Mouse (Mus musculus) limb, embryonic 14.5 days (tissue): ENCODE data around the gene Pabpn1. TPM values are rescaled to one million over a fixed set of nuclear protein-coding genes. Genes with fewer than 3 reads are reported as not detected.

Experiments
- ATAC-seq: fragments of 200-750 bp; cut with Nextera tagmentation; 2 replicates; pipeline ENCODE4 v1.8.0; 2017; ENCODE audit warnings: low read depth, moderate number of reproducible peaks, moderate TSS enrichment; ENCODE audit not compliant: low FRiP score
- DNase-seq: peaks from one replicate; pipeline ENCODE4 v3.0.0-alpha.2; 2015; ENCODE audit warnings: low spot score
- H3K27ac ChIP-seq: fragments of 300-500 bp; sonication (generic); replicated peaks from 2 replicates; pipeline ENCODE4 v1.5.1; 2014; ENCODE audit warnings: low read depth, mild to moderate bottlenecking, low read length, moderate library complexity, mixed read lengths
- H3K27me3 ChIP-seq: fragments of 300-500 bp; sonication (generic); 2 replicates; pipeline ENCODE4 v1.6.1; 2014; ENCODE audit warnings: low read length, mixed read lengths; ENCODE audit not compliant: control insufficient read depth, insufficient read depth
- H3K36me3 ChIP-seq: fragments of 300-500 bp; sonication (generic); 2 replicates; pipeline ENCODE4 v1.6.1; 2014; ENCODE audit warnings: mild to moderate bottlenecking, low read length, moderate library complexity, mixed read lengths; ENCODE audit not compliant: control insufficient read depth, insufficient read depth
- H3K4me1 ChIP-seq: fragments of 300-500 bp; sonication (generic); 2 replicates; pipeline ENCODE4 v1.6.1; 2014; ENCODE audit warnings: antibody characterized with exemption, low read length, mixed read lengths; ENCODE audit not compliant: control insufficient read depth, insufficient read depth
- H3K4me2 ChIP-seq: fragments of 300-500 bp; sonication (generic); replicated peaks from 2 replicates; pipeline ENCODE4 v1.6.1; 2014; ENCODE audit warnings: low read depth, mild to moderate bottlenecking, low read length, moderate library complexity; ENCODE audit not compliant: severe bottlenecking
- H3K4me3 ChIP-seq: fragments of 300-500 bp; sonication (generic); replicated peaks from 2 replicates; pipeline ENCODE4 v1.5.1; 2014; ENCODE audit warnings: low read length
- H3K9ac ChIP-seq: fragments of 300-500 bp; sonication (generic); 2 replicates; pipeline ENCODE4 v1.6.1; 2014; ENCODE audit warnings: mild to moderate bottlenecking, low read depth, low read length, moderate library complexity; ENCODE audit not compliant: severe bottlenecking
- H3K9me3 ChIP-seq: fragments of 300-500 bp; sonication (generic); 2 replicates; pipeline ENCODE4 v1.6.1; 2016; ENCODE audit warnings: low read length; ENCODE audit not compliant: control insufficient read depth
- POLR2A ChIP-seq: fragments of 200-500 bp; IDR thresholded peaks from 2 replicates; pipeline ENCODE4 v1.8.0; 2012; ENCODE audit warnings: inconsistent platforms, mild to moderate bottlenecking, moderate library complexity, borderline replicate concordance; ENCODE audit not compliant: insufficient read depth, insufficient read length; ENCODE audit errors: extremely low read depth
- WGBS: fragments of 180-500 bp; shearing (Covaris S2); extraction: QIAGEN DNeasy Blood & Tissue Kit; methylation state at CpG from one replicate; pipeline ENCODE4 v1.1.7; 2014; 5-methylcytosine and 5-hydroxymethylcytosine counted together
- polyA plus RNA-seq, 2 experiments: library from polyadenylated mRNA; depleted of rRNA in 1 of 2; stranded (reverse) in 1 of 2; unstranded in 1 of 2; fragments of >200 nt; fragmentation: Nextera tagmentation in 1 of 2; extraction: Ambion mirVana in 1 of 2; gene quantifications; 2 replicates each; pipeline versions ENCODE4 v1.2.1 to v1.2.3; 2012 to 2014

Pabpn1 gene
- polyA plus RNA-seq, 2 experiments: 137 to 495 TPM

DNA sequence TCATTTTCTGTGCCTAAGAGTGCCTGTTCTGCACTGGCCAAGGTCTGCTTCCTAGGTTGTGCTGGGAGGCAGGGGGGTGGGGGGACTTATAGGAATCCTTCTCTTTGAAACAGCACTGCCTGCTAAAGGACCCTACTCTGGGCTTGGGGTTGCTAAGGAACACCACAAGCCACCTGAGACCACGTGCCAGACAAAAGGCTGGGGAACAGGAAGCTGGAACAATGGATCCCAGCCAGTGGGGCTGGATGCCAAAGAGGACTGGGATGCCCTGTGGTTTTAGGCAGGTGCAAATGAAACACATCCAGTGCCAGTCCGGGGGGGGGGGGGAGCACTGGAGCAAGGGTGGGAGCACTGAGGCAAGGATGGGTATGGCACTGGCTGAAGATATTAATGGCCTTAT, 38.1 kb downstream of the Pabpn1 start:
- TF ChIP-seq POLR2A: no peak
- no peaks in the 10 kb centered on the region for H3K27me3 ChIP-seq
- no peak overlapping the region for H3K27ac ChIP-seq
- no peak overlapping the region for H3K9ac ChIP-seq
- no peak overlapping the region for H3K4me3 ChIP-seq
- ATAC-seq (no peak), DNase-seq (no peak)
- WGBS: 31% methylated on average over 2 of the region's 2 CpGs
- peaks cover 23% of the 10 kb centered on the region for H3K4me1 ChIP-seq
- no peak overlapping the region for H3K4me2 ChIP-seq
- H3K36me3 ChIP-seq: no peaks in the 10 kb centered on the region
- no peaks in the 10 kb centered on the region for H3K9me3 ChIP-seq

DNA sequence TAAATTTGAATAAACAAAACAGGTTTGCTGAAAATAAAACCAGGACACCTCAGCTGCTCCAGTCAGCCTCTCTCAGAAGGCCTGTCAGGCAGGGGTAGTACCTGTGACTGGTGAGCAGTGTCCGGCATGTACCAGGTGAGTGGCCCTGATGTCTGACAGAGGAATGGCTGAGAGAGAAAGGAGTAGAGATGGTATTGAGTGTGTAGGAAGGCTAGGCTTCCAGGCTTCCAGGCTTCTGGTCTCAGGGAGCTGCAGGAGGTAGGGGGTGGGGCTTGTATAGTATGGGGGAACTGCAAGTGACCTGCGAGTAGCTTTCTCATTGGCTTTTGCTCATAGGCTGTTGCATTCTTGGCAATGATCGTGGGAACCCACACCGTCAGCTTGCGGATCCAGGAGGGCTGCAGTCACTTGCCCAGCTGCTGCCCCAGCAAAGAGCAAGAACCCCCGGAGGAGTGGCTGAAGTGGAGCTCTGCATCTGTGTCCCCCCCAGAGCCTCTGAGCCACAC, 40.4 kb downstream of the Pabpn1 start, which contains the start of gene Il25:
Gene Il25, plus strand, starts transcription at position 51 of the 506 bp plus-strand sequence.
- Histone ChIP-seq H3K9me3 (no peaks in the 10 kb centered on the region), H3K36me3 (no peaks in the 10 kb centered on the region), H3K9ac (no peak within 1 kb of the TSS), H3K27me3 (no peaks in the 10 kb centered on the region), H3K4me2 (no peak within 1 kb of the TSS), H3K4me1 (peaks cover 28% of the 10 kb centered on the region), H3K4me3 (no peak within 1 kb of the TSS), H3K27ac (no peak within 1 kb of the TSS)
- peak; percentile 62 for DNase-seq
- no peak for TF ChIP-seq POLR2A
- WGBS: 21% methylated on average over 5 of the region's 6 CpGs
- ATAC-seq: peak; percentile 60; the same call in 1 of the 2 replicates

DNA sequence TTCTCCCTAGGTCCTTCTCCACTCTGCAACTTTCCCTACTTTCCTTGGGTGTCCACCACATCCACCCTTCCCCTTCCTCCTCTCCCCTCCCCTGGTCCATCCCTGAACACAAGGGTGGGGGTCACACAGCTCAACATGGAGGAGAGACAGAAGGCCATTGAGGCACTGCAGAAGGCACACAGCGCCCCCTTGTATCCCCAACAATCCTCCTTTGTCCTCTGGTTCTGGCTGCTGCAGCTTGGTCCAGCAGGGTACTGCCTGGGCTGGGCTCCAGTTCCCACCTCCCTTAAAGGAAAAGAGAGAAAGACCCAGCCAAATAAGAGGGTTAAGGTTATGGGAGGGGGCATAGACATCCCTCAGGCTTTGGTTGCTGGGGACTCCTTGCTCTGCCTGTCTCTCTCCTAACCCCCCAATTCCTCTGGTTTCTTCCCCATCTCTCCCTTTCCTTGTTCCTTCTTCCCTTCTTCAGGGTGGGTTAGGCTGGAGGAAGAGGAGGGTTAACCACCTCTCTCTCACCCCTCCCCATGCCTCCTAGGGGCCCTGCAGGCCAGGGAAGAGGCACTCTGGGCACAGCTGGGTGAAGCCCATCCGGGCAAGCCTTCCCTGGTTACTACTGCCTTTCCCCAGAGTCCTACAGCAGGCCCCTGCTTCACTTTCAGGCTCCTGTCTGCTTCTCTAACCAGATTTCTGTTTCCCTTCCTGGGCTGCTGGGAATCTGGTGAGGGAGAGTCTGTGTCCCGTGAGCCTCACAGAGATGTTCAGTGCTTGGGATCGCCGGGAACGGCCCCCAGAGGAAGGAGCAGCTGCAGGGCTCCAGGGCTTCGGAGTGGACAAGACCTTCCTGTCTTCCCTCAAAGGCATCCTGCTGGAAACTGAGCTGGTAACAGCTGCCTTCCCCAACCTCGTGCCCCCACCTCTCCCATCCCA, 43.9 kb downstream of the Pabpn1 start, which contains the start of gene Cmtm5:
Gene Cmtm5, plus strand, starts transcription at position 358 of the 927 bp plus-strand sequence.
- peak; percentile 51 for DNase-seq
- peaks cover 21% of the 10 kb centered on the region for H3K4me1 ChIP-seq
- 26% methylated on average over 8 of the region's 8 CpGs for WGBS
- H3K27ac ChIP-seq: peak within 1 kb of the TSS; percentile 77
- peak; percentile 76 for ATAC-seq
- peak within 1 kb of the TSS; percentile 20 for H3K4me2 ChIP-seq
- H3K4me3 ChIP-seq: peak within 1 kb of the TSS; percentile 10
- no peaks in the 10 kb centered on the region for H3K9me3 ChIP-seq
- H3K27me3 ChIP-seq: no peaks in the 10 kb centered on the region
- TF ChIP-seq POLR2A: no peak
- H3K9ac ChIP-seq: peak within 1 kb of the TSS; percentile 43
- H3K36me3 ChIP-seq: no peaks in the 10 kb centered on the region

DNA sequence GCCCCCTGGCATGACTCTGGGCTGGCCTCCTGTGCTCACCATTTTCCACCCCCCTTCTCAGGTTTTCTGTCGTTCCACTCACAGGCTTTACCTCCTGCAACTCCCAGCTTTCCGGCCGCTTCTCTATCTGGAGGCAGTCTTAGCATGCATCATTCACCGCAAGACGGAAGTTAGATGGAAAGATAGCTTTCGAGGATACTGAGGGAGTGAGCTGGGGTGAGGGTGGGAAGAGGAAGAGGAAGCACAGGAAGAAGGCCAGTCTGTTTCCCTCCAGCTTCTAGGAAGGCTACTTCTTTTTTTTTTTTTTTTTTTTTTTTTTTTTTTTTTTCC, 44.5 kb downstream of the Pabpn1 start:
- WGBS: 36% methylated on average over 6 of the region's 6 CpGs
- peak overlapping the region; percentile 10 for H3K4me3 ChIP-seq
- H3K4me2 ChIP-seq: peak overlapping the region; percentile 20
- H3K27me3 ChIP-seq: no peaks in the 10 kb centered on the region
- no peak for DNase-seq
- no peaks in the 10 kb centered on the region for H3K9me3 ChIP-seq
- H3K9ac ChIP-seq: peak overlapping the region; percentile 43
- ATAC-seq: no peak
- no peak for TF ChIP-seq POLR2A
- peak overlapping the region; percentile 77 for H3K27ac ChIP-seq
- no peaks in the 10 kb centered on the region for H3K36me3 ChIP-seq
- peaks cover 21% of the 10 kb centered on the region for H3K4me1 ChIP-seq

DNA sequence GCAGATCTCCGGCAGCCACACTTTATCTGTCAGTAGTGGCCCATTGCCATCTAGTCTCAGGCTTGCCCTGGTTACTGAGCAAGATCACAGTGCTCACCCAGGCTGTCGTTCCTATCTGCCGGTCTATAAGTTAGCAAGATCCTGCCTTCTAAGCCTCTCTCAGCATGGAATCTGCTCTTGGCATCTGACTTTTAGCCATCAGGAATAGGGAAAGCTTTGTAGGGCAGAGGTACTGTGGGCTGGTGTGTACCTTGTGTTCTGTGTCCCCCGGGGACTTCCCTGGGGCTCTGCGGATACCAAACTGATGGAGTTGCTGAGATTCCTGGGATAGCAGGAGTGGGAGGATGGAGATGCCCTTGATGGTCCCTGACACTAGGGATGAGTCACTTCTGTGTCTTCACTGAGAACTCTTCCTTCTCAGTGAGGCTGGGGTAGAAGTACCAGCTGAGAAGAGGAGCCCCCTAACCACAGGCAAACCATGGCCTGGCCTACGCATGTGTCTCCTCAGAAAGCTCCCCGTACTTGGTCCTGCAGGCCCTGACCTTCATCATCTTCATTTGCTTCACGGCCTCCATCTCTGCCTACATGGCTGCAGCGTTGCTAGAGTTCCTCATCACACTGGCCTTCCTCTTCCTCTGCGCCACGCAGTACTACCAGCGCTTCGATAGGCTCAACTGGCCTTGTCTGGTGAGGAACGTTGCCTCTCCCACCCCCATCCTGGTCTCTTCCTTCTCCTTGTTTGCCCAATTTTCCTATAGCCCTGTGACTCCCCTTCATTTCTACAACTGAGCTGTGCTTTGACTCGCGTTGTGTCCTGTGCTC, 45.3 kb downstream of the Pabpn1 start:
- Histone ChIP-seq H3K9me3 (no peaks in the 10 kb centered on the region), H3K4me1 (peaks cover 20% of the 10 kb centered on the region), H3K9ac (no peak overlapping the region), H3K27ac (no peak overlapping the region), H3K4me2 (peak overlapping the region; percentile 22; the same call in 1 of the 2 replicates), H3K27me3 (no peaks in the 10 kb centered on the region), H3K36me3 (no peaks in the 10 kb centered on the region), H3K4me3 (no peak overlapping the region)
- WGBS: 87% methylated on average over 16 of the region's 16 CpGs
- DNase-seq (no peak), ATAC-seq (no peak)
- TF ChIP-seq POLR2A: no peak
